Mouse (Mus musculus) heart, adult 9 months (tissue): ENCODE data around the gene Hlcs.

ENCODE experiments used
- DNase-seq, 2 experiments: peaks; one replicate each; pipeline ENCODE4 v3.0.0; 2022; ENCODE audit warnings: low spot score in 2 of 2

Gene Hlcs

GRCm38 (mm10) chr16:94205528-94206484, 107.6 kb downstream of the Hlcs start:
- no peak for DNase-seq

- no peak for DNase-seq
These were observed 112.0 kb downstream of the Hlcs start for GRCm38 (mm10) chr16:94201387-94201786.

- DNase-seq: no peak
These were observed 117.5 kb downstream of the Hlcs start for GRCm38 (mm10) chr16:94195913-94196312.

DNA sequence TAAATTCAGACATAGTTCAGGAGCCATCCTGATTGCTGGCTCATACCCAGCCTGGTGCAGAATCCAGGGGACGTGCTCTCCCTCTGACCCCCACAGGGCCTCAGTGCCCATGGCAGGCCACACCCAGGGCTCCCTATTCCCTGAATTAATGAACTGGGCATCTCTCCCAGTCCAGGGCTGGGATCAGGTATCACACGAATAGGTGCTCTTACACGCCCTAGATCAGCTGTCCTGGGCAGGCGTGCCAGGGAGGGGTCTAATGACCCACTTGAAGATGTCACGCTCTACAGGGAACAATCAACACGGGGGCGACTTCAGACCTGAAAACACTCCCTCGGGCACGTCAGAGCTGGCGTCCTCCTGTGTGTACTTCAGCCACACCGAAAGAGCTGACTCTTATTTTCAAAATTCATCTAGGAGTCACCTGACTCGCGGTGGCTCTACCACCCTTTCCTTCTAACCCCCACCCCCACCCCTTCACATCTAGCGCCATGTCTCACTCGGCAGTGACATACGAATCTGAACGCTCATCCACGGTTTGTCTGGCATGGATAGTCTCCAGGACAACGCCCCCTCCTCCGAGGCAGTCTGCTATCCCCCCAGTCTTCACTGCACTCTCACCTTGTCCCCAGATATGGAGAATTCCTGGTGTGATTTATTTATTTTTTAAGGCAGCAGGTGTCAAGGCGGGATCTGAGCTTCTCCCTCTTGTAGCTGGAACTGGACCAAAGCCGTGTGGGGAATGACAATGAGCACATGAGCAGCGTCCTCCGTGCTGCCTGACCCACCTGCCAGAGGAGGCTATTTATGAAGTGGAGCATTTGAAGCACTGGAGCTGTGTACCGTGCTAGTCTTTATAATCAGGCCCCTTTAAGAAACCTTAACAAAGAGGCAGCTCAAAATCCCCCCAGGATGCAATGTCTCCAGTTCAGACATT, 121.7 kb downstream of the Hlcs start:
- DNase-seq: no peak

DNA sequence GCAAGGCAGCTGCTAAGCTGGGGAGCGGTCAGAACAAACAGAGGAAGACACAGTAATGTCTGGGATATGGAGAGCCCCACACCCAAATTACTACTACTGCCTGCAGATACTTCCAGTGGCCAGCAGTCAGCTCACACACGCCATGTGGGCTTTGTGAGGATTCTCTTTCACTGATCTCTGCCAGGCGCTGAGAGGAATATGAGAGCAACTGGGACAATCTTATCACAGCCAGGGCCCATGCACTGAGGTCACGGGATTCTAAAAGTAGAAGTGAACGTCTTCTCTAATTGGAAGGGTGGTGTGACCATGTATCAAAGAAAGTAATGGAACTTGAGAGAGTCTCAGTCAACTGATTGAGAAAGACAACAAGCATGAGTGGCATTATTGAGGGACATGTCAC, 123.1 kb downstream of the Hlcs start:
- DNase-seq: no peak

- no peak for DNase-seq
These were observed 126.8 kb downstream of the Hlcs start for GRCm38 (mm10) chr16:94186526-94186925.

DNA sequence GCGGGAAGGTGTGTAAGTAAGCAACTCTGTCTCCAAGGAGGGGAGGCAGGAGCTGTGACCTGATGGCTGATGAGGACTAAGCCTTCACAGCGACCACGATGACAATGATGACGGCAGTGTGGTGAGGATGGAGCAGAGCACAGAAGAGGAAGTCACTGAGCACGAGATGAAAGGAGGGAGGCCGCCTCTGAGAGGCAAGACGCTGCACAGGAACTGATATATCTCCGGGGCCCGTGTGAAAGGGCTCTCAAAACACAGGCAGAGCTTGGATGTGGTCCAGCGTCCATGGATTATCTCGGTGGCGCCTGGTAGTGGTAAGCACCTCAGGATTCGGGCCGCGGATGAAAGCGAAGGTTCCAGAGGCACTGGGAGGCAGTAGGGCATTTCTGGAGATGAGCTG, 127.9 kb downstream of the Hlcs start:
- no peak for DNase-seq

- no peak for DNase-seq
These were observed 133.1 kb downstream of the Hlcs start for GRCm38 (mm10) chr16:94180122-94180870.

GRCm38 (mm10) chr16:94179341-94180121, 133.8 kb downstream of the Hlcs start:
- DNase-seq: no peak

DNA sequence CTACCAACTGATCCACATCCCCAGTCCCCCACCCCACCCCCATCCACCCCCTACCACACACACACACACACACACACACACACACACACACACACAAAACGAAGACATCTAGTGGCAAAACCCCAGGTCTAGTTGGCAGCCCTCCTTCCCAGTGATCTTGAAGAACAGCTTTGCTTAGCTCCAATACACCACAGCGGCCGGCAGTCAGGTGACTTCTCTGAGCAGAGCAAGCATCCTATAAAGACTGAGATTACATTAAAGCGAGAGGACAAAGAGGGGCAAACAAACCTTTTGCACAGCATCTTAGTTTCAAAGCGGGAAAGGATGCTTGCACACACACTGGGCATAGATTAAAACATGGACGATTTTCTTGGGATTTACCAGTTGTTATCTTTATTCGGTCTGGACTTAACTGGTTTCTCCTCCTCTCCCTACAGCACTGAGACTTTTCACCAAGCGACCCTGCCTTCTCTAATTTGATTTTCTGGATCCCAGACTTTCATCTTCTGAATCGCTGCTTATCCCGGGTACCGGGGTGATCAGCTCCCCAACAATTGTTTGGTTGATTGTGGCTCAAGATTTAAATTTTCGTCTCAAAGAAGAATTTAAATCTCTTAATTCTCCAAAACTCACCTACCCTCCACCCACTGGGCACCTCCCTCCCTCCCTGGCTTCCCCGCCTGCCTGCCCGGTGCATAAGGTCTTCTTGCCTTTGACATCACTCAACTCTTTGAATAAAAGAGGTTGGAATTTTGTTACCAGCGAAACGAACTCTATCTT, 134.7 kb downstream of the Hlcs start:
- no peak for DNase-seq

DNA sequence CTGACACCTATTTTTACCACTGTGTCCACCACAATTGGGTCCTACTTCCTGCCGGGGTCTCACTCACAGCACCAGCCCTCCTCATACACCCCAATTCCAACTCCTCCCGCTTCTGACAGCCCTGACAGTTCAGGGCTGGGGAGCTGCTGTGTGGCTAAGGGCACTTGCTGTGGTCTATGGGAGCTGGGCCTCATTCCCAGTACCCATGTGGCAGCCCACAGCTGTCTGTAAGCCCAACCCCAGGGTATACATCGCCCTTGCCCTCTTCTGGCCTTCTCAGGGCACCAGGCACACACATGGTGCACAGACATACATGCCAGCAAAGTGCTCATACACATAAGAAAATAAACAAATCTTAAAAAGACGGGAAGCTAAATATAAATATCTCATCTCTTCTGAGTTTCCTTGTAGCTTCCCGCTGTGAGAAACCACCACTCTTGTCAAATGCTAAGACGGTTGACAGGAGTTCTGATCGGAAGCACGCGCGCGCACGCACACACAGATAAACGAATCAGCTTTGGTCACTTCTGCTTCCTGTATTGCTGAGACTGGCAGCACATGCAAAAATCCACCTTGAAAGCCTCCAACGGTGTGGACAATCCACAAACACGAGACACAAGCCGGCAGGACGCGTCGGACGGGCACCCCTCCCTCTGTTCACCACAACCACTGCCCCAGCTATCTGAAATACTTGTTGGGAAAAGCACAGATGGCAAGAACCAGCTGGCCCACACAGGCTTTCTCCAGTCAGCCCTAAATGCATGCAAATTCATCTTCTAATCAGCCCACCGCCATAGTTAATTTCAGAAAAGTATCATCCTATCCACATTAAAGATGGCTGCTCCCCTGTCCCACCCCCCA, 136.1 kb downstream of the Hlcs start:
- DNase-seq: no peak

- DNase-seq: no peak
These were observed 137.9 kb downstream of the Hlcs start for GRCm38 (mm10) chr16:94175366-94175986.

DNA sequence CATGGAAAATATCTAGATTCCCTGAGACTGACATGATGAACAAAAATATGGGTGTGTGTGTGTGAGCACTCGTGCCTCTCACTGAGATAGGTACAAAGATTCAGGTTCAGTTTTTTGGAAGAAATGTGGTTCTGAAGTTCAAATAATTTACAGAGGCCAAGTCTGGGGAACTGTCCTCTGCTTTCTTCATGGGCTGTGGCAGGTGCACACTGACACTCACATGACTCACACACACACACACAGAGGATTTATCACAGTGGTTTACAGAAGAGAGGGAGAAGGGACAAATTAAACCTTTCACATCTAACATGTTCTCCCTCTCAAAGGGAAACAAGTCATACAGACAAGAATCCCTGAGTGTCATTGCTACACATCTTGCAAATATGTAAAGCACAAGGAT, 140.0 kb downstream of the Hlcs start:
- DNase-seq: no peak

DNA sequence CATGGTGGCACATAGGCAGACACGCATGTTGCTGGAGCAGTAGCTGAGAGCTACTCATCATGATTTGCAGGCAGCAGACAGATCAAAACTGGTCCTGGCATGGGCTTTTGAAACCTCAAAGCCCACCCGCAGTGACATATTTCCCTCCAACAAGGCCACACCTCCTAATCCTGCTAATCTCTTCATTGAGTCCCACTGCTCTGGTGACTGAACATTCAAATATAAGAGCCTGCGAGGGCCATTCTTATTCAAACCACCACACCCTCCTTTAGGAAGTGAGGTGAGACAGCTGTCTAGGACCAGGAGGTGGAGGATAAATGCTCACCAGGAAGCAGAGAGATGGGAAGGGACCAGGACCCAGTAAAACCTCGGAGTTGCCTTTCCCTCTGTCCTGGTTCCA, 143.2 kb downstream of the Hlcs start:
- no peak for DNase-seq

GRCm38 (mm10) chr16:94168655-94169545, 144.5 kb downstream of the Hlcs start:
- DNase-seq: no peak

GRCm38 (mm10) chr16:94164978-94165377, 148.4 kb downstream of the Hlcs start:
- no peak for DNase-seq

DNA sequence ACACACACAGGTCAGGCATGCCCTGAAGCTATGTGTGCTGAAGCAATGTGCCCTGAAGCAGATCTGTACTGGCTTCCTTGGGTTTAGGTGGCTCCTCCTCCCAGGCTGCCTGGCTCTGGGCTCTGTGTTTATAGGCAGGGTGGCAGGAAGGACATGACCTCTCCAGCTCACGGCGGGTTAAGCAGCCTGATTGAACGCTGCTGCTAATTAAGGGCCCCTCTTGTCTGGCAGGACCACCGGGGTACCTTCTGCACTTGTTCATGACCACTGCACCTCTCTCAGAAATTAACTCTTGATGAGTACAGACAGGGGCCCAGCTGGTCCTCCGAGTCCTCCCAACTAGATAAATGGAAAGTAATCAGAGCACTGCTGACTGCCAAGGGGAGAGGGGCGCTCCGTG, 149.1 kb downstream of the Hlcs start:
- no peak for DNase-seq

- no peak for DNase-seq
These were observed 150.3 kb downstream of the Hlcs start for GRCm38 (mm10) chr16:94163051-94163450.
